ENCODE assay signal across 9 mouse cellular contexts in genomic region chr3:133314475-133314874, GRCm38 (mm10). TPM values are rescaled to one million over a fixed set of nuclear protein-coding genes. Genes with fewer than 3 reads are reported as not detected.
A peak's percentile ranks its signal among the peaks of the same experiment; 100 is the strongest.
DNase-seq lines count a peak whose midpoint lies in the region; ATAC-seq lines count a peak whose summit lies in the region.
"Had no signal": no experiment of that assay in that cellular context is flagged by ENCODE, and none has a peak within 500 bp of the region (broad histone marks: within the 10 kb centered on the region; RNA-seq: fewer than 3 reads in every experiment).

No protein-coding gene starts in this region.

- no peak overlapping the region for H3K4me2 ChIP-seq in hindbrain, embryonic 12.5 days (replicated peaks)
- H3K4me2 ChIP-seq: embryonic facial prominence, embryonic 12.5 days had no signal

- DNase-seq in hindbrain, embryonic 10.5 days (ENCODE audit: low spot score) = peak; percentile 59
- peak; percentile 57 for DNase-seq in Muller cell, postnatal 12 days (ENCODE audit: inconsistent ontology term)
- peak; percentile 89 to 92 for DNase-seq in cerebellum, postnatal 10 days
- DNase-seq in heart, adult 8-10 months (ENCODE audit: low spot score) = peak; percentile 69
- DNase-seq in left cerebral cortex, postnatal 25 days (ENCODE audit: low spot score in 2 of 2) = peak; percentile 67 to 74
- DNase-seq in thymus, adult 18-20 months = peak; percentile 47 to 50

- no peaks in the 10 kb centered on the region for H3K27me3 ChIP-seq in hindbrain, embryonic 10.5 days (ENCODE audit: insufficient read depth, poor library complexity, severe bottlenecking)
- H3K27me3 ChIP-seq in hindbrain, embryonic 12.5 days = no peaks in the 10 kb centered on the region
- H3K27me3 ChIP-seq: embryonic facial prominence, embryonic 12.5 days had no signal

- 0 out of 2 replicates have a peak, but pooled peaks cover 4% of the 10 kb centered on the region for H3K36me3 ChIP-seq in hindbrain, embryonic 10.5 days
- H3K36me3 ChIP-seq in hindbrain, embryonic 12.5 days = no peaks in the 10 kb centered on the region
- H3K36me3 ChIP-seq: embryonic facial prominence, embryonic 12.5 days had no signal

- ATAC-seq in hindbrain, embryonic 12.5 days (ENCODE audit: low FRiP score) = no peak
- peak; percentile 72 for ATAC-seq in neutrophil, adult 5-6 weeks (ENCODE audit: extremely low read depth, insufficient number of reproducible peaks, low FRiP score, poor library complexity, severe bottlenecking)

- H3K4me1 ChIP-seq in hindbrain, embryonic 10.5 days (replicated peaks) = peaks cover 19% of the 10 kb centered on the region
- H3K4me1 ChIP-seq in hindbrain, embryonic 12.5 days = peaks cover 4% of the 10 kb centered on the region; the same call in 1 of the 2 replicates

- intact Hi-C loops in left cerebral cortex, postnatal 25 days (cut with DNase I) = loop anchor here (5.0 kb wide), 4 partner anchors 233 to 1898 kb away; partner anchors contain the start of genes Cenpe and Tet2

- WGBS in hindbrain, embryonic 10.5 days = 43% methylated on average over 6 of the region's 6 CpGs
- WGBS in hindbrain, embryonic 12.5 days = 42% methylated on average over 6 of the region's 6 CpGs

- no peak overlapping the region for H3K27ac ChIP-seq in hindbrain, embryonic 10.5 days
- no peak overlapping the region for H3K27ac ChIP-seq in hindbrain, embryonic 12.5 days
- H3K27ac ChIP-seq: embryonic facial prominence, embryonic 12.5 days had no signal

- H3K9me3 ChIP-seq in hindbrain, embryonic 10.5 days = no peaks in the 10 kb centered on the region
- no peaks in the 10 kb centered on the region for H3K9me3 ChIP-seq in hindbrain, embryonic 12.5 days (replicated peaks)
- H3K9me3 ChIP-seq: embryonic facial prominence, embryonic 12.5 days had no signal

- H3K4me3 ChIP-seq in hindbrain, embryonic 10.5 days = no peak overlapping the region
- no peak overlapping the region for H3K4me3 ChIP-seq in hindbrain, embryonic 12.5 days
- H3K4me3 ChIP-seq: embryonic facial prominence, embryonic 12.5 days had no signal

- no peak overlapping the region for H3K9ac ChIP-seq in hindbrain, embryonic 12.5 days
- H3K9ac ChIP-seq: embryonic facial prominence, embryonic 12.5 days had no signal

RNA-seq across cellular contexts. Expression of gene Ppa2, which starts 4.6 kb away (rescaled TPM):
- polyA plus RNA-seq in hindbrain, embryonic 10.5 days (2016; fragmentation: Nextera tagmentation; extraction: Ambion mirVana) = 79.3 and 84.1 TPM in 2 replicates
- polyA plus RNA-seq in hindbrain, embryonic 12.5 days (2016; fragmentation: Nextera tagmentation; extraction: Ambion mirVana) = 70.3 and 71.0 TPM in 2 replicates
- 100 to 1,000 TPM; 145 to 164 (median 149) TPM for total RNA-seq in heart, adult 8-10 months (2022)
- 10 to 100 TPM; 45.5 to 46.7 TPM for total RNA-seq in left cerebral cortex, postnatal 25 days (2021)
- total RNA-seq in neutrophil, adult 5-6 weeks (2017) = 28.4 and 30.0 TPM in 2 replicates
